In the genomic region with DNA sequence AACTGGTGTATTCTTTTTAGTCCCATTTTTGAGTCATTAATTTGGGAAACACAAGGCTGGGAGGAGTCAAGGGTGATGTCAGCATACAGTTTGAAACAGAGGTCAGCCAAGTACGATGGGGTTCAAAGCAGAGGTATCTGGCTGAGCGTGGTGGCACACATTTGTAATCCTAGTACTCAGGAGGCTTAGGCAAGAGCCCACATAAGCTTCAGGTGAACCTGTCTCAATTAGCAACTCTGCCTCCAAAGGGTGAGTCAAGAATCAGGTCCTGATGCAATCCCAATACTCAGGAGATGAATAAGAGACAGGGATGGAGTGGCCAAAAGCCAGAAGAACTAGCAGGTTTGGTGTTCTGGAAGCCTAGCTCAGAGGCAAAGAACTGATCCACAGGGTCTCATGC, we compare ENCODE assay signal across 25 mouse cellular contexts. TPM values are rescaled to one million over a fixed set of nuclear protein-coding genes. Genes with fewer than 3 reads are reported as not detected.
"Had no signal": no experiment of that assay in that cellular context is flagged by ENCODE, and none has a peak within 500 bp of the region (broad histone marks: within the 10 kb centered on the region; RNA-seq: fewer than 3 reads in every experiment).

No protein-coding gene starts in this region.

- H3K4me2 ChIP-seq: heart, embryonic 12.5 days; hindbrain, embryonic 14.5 days; limb, embryonic 13.5 days; limb, embryonic 15.5 days; liver, embryonic 13.5 days; liver, embryonic 15.5 days had no signal

- H3K9me3 ChIP-seq: heart, embryonic 10.5 days; heart, embryonic 12.5 days; limb, embryonic 13.5 days; limb, embryonic 15.5 days; liver, embryonic 13.5 days; liver, embryonic 15.5 days had no signal

- DNase-seq: gastrocnemius, adult 2 months; gastrocnemius, postnatal 10 days; gastrocnemius, postnatal 25 days; heart, adult 18-20 months; heart, postnatal 10 days; heart, postnatal 36 days; kidney, adult 11 months; kidney, adult 2 months; kidney, postnatal 25 days; kidney, postnatal 4 days; left cerebral cortex, postnatal 4 days; liver, embryonic 13.5 days had no signal

- H3K4me3 ChIP-seq: gastrocnemius, adult 2 months; heart, embryonic 10.5 days; heart, embryonic 12.5 days; layer of hippocampus, adult 2 months; left cerebral cortex, adult 2 months; limb, embryonic 13.5 days; limb, embryonic 15.5 days; liver, embryonic 13.5 days; liver, embryonic 15.5 days had no signal

- ATAC-seq: hindbrain, postnatal 0 days; intestine, embryonic 16.5 days had no signal

- H3K4me1 ChIP-seq: heart, embryonic 10.5 days; heart, embryonic 12.5 days; limb, embryonic 13.5 days; limb, embryonic 15.5 days; liver, embryonic 13.5 days; liver, embryonic 15.5 days had no signal

- H3K9ac ChIP-seq: heart, embryonic 12.5 days; hindbrain, embryonic 14.5 days; limb, embryonic 13.5 days; limb, embryonic 15.5 days; liver, embryonic 13.5 days; liver, embryonic 15.5 days had no signal

- H3K36me3 ChIP-seq: heart, embryonic 10.5 days; limb, embryonic 13.5 days; limb, embryonic 15.5 days had no signal

- H3K27ac ChIP-seq: gastrocnemius, adult 2 months; heart, embryonic 10.5 days; hindbrain, embryonic 14.5 days; hindbrain, postnatal 0 days; layer of hippocampus, adult 2 months; left cerebral cortex, adult 2 months; limb, embryonic 13.5 days; limb, embryonic 15.5 days; liver, embryonic 13.5 days; liver, embryonic 15.5 days had no signal

- H3K27me3 ChIP-seq: heart, embryonic 12.5 days; limb, embryonic 15.5 days; liver, embryonic 13.5 days; liver, embryonic 15.5 days had no signal

RNA-seq across cellular contexts. Expression of gene Mfsd4b1, which starts 7.8 kb away (rescaled TPM):
- total RNA-seq: hematopoietic stem cell, adult 5-6 weeks had no signal

RNA-seq across cellular contexts. Expression of gene Mfsd4b5, which starts 46.5 kb away (rescaled TPM):
- total RNA-seq: hematopoietic stem cell, adult 5-6 weeks; hindbrain, postnatal 0 days had no signal
- polyA plus RNA-seq: heart, embryonic 14.5 days; intestine, embryonic 14.5 days had no signal
